Mouse (Mus musculus): ENCODE measurements at regions not wholly inside any gene's neighbourhood (a gene's known extent, or its start where the extent isn't known, plus 50 kb on each side); places are given as distances from the start of the nearest gene placed in this dataset.
"Not testable (repeated sequence)": the region's sequence is repeated elsewhere in the genome, so short reads cannot be mapped to it uniquely, and the experiment has no call there.

DNA sequence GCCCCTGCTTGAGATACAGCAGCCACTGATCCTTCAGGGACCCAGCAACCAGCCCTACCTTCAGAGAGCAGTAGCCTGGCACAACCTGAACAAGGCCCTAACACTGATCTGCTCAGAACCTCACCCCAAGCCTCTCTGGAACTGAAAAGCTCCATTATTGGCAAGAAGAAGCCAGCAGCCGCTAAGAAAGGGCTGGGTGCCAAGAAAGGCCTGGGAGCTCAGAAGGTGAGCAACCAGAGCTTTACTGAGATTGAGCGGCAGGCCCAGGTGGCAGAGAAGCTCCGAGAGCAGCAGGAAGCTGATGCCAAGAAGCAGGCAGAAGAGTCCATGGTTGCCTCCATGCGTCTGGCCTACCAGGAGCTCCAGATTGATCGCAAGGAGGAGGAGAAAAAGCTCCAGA, 74.4 kb upstream of the Oxtr start:
- DNase-seq (ENCODE audit: low spot score in 2 of 2): not testable (repeated sequence)

- DNase-seq (ENCODE audit: low spot score in 2 of 2): not testable (repeated sequence)
These were observed 73.9 kb upstream of the Oxtr start for GRCm38 (mm10) chr6:112563659-112564058.

GRCm38 (mm10) chr6:112562039-112562438, 72.3 kb upstream of the Oxtr start:
- no peak for DNase-seq (ENCODE audit: low spot score in 2 of 2)

DNA sequence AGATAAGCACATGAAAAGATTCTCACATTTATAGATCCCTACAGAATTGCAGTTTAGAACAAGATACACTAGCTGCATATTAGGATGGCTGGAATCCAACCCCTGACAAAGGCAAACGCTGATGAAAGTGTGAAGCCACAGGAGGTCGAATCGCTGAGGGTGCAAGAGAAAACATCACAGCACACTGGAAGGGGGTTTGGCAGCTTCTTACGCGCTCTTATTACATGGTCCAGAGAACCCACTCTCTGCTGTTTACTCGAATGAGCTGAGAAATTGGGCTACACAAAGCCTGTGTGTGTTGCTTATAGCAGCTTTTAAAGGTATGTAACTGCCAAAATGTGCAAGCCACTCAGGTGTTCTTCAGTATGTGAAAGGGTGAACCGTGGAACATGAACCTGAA, 71.8 kb upstream of the Oxtr start:
- DNase-seq (ENCODE audit: low spot score in 2 of 2): no peak

DNA sequence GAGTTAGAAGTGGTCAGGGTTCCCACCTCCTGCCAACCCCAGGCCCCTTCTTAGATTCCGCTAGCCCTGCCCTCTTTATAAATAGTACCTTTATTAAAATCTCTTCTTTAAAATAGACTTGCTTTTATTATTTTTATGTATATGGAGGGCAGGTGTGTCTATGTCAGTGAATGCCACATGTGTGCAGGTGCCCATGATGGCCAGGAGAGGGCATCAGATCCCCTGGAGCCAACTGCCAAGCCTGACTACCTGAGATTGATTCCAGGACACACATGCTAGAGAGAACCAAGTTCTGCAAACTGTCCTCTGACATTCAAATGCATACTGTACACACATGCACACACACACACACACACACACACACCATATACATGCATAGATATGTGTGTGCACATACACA, 69.8 kb upstream of the Oxtr start:
- DNase-seq (ENCODE audit: low spot score in 2 of 2): no peak

DNA sequence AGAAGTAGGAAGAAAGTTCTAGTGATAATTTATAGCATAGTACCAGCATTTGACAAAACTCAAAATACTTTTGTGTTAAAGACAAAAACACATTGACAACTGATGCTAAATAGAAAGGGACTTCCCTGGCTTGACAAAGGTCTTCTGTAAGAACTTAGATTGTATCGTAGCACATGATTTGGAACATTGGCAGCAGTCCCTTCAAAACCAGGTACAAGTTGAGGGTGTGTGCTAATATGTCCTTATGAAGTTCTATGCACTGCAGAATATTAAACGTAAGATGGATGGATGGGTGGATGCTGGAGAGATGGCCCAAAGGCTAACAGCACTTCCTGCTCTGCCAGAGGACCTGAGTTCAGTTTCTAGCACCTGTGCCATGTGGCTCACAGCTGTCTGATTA, 67.8 kb upstream of the Oxtr start:
- no peak for DNase-seq (ENCODE audit: low spot score in 2 of 2)

GRCm38 (mm10) chr6:112556401-112557165, 66.8 kb upstream of the Oxtr start:
- peak in 1 of 2 experiments; percentile 13 for DNase-seq (ENCODE audit: low spot score in 2 of 2)

DNA sequence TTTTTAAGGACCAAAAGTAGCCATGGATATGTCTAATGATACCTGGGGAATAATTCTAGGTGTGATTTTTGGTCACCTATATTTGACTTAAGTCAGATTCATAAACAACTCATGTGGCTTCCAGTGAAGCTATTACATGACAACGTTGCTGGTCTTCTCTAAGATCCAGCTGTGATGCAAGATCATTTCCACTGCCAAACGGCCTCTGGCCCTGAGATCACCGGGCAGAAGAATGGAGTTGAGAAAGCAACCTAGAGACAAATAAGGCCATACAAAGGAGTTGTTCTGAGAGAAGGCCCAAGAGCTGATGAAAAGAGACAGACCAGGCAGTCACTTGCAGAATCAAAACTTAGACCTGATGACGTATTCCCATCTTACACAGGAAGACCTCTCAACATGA, 64.3 kb upstream of the Oxtr start:
- no peak for DNase-seq (ENCODE audit: low spot score in 2 of 2)

DNA sequence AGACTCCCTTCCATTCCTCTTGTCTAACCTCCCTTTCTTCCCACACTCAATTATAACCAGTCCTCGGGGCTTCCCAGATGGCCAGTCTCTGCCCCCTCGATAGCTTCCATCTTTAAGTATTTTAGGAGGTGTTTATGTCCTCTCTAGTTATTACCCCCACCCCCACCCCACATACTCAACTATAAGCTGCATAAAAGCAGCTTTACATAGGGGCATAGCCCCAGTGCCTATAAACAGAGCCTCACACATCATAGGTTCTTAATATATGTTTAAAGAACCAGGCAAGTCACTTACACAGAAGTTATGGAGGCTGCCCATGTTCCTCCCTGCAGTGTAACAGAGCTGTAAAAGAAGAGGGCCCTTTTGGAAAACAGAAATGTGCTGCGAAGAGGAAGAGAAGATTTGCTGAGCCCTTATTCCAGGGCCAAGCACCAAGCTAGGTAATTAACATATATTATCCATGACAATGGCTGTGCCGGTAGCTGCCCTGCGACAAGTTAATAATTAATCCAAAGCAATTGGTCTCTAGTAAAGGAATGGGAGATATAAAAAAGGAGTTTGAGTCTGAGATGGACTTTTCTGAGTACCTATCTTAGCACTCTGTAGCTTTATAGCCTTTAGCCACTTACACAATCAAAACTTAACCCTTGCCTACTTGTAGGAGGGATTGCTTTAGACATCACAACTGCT, 63.6 kb upstream of the Oxtr start:
- no peak for DNase-seq (ENCODE audit: low spot score in 2 of 2)

- DNase-seq (ENCODE audit: low spot score in 2 of 2): no peak
These were observed 62.8 kb upstream of the Oxtr start for GRCm38 (mm10) chr6:112552560-112552959.

GRCm38 (mm10) chr6:112551298-112551697, 61.6 kb upstream of the Oxtr start:
- no peak for DNase-seq (ENCODE audit: low spot score in 2 of 2)

DNA sequence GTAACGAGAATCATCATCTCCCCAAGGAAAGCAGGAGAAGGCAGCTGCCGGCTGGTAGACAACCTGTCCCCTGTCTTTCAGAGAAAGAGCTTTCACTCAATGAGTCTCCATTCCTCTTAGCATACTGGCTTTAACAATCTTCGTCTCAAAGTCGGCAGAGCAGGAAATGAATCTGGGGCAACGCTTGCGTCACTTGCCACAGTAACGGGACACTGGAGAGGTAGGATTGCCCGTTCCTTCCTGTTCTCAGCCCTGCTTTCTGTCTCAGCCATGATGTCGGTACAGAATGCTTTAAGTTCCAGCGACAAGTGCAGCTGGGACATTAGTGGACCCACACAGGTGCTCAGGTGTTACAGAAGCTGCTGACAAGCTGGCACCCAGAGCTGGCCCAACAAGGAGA, 57.5 kb upstream of the Oxtr start:
- DNase-seq (ENCODE audit: low spot score in 2 of 2): no peak

DNA sequence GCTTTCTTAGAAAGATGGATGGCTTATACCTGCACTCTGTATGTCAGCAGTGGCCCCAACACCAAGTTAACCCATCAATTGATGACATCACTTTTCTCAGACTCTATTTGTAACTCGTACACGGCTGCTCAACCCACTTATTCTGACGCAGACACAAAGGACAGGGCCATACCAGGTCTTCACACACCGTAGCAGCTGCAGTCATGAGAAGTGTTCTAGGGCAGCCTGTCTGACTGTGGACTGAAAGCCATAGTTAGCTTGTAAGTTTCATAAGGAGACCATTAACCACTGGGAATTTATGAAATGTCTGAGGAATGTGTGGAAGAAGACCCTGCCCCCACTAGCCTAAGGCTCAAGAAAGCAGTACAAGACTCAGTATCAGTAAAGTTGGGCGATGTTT, 56.3 kb upstream of the Oxtr start:
- DNase-seq (ENCODE audit: low spot score in 2 of 2): no peak

DNA sequence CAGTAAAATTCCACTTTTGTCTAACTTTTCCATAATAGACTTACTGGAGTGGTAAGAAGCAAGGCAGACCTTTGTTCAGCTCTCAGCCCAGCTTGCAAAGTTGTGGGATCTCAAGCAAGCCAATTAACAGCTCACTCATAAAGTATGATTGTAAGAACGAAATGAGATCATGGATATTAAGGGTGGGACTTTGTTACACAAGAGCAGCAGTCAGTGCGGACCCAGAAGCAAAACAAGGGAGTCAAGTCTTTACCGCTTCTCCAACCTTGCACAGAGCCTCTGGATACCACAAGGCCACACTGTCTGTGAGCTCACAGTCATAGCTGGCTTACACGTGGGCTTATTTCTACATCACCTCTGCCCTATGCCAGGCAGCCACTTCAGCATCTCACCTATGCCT, 54.6 kb upstream of the Oxtr start:
- no peak for DNase-seq (ENCODE audit: low spot score in 2 of 2)

DNA sequence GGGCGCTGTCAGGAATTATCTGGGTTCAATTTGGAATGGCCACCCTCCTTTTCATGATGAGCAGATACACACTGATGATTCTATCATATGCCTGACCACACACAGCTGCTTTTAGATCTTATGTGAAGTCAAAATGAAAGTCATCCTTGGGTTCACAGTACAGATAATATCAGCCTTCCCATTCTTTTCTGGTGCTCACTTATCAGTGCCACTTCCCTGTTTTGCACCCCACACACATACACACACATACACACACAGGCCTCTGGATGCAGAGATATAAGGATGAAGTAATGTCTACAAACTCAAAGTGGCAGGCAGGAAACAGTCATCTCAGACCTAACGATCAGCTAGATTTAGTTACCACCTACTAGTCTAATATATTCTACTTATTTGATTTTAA, 52.9 kb upstream of the Oxtr start:
- no peak for DNase-seq (ENCODE audit: low spot score in 2 of 2)

Measured in layer of hippocampus, adult 8-10 months (tissue).